Mouse (Mus musculus): ENCODE data around the gene Phf3. TPM values are rescaled to one million over a fixed set of nuclear protein-coding genes. Genes with fewer than 3 reads are reported as not detected.

Phf3 gene
- polyA plus RNA-seq, 1 experiment: 58.0 TPM

GRCm38 (mm10) chr1:30849955-30850354, 23.8 kb downstream of the Phf3 start:
- peak; percentile 21 for TF ChIP-seq GATA1 (IDR thresholded peaks at IDR 0.05; ENCODE audit: low read length)

- TF ChIP-seq GATA1 (IDR thresholded peaks at IDR 0.05; ENCODE audit: low read length): no peak
These were observed 26.0 kb downstream of the Phf3 start for GRCm38 (mm10) chr1:30847706-30848105.

GRCm38 (mm10) chr1:30839662-30840061, 34.1 kb downstream of the Phf3 start:
- TF ChIP-seq GATA1 (IDR thresholded peaks at IDR 0.05; ENCODE audit: low read length): no peak

GRCm38 (mm10) chr1:30835512-30835911, 38.2 kb downstream of the Phf3 start:
- TF ChIP-seq GATA1 (IDR thresholded peaks at IDR 0.05; ENCODE audit: low read length): no peak

GRCm38 (mm10) chr1:30832778-30833177, 40.9 kb downstream of the Phf3 start:
- no peak for TF ChIP-seq GATA1 (IDR thresholded peaks at IDR 0.05; ENCODE audit: low read length)

GRCm38 (mm10) chr1:30819414-30819813, 54.3 kb downstream of the Phf3 start:
- no peak for TF ChIP-seq GATA1 (IDR thresholded peaks at IDR 0.05; ENCODE audit: low read length)

GRCm38 (mm10) chr1:30815609-30816008, 58.1 kb downstream of the Phf3 start:
- no peak for TF ChIP-seq GATA1 (IDR thresholded peaks at IDR 0.05; ENCODE audit: low read length)

- no peak for TF ChIP-seq GATA1 (IDR thresholded peaks at IDR 0.05; ENCODE audit: low read length)
These were observed 58.7 kb downstream of the Phf3 start for GRCm38 (mm10) chr1:30814987-30815386.

- no peak for TF ChIP-seq GATA1 (IDR thresholded peaks at IDR 0.05; ENCODE audit: low read length)
These were observed 65.5 kb downstream of the Phf3 start for GRCm38 (mm10) chr1:30808101-30808699.

GRCm38 (mm10) chr1:30805688-30806285, 67.9 kb downstream of the Phf3 start:
- TF ChIP-seq GATA1 (IDR thresholded peaks at IDR 0.05; ENCODE audit: low read length): no peak

GRCm38 (mm10) chr1:30804919-30805318, 68.8 kb downstream of the Phf3 start:
- TF ChIP-seq GATA1 (IDR thresholded peaks at IDR 0.05; ENCODE audit: low read length): no peak

GRCm38 (mm10) chr1:30801911-30802310, 71.8 kb downstream of the Phf3 start:
- TF ChIP-seq GATA1 (IDR thresholded peaks at IDR 0.05; ENCODE audit: low read length): no peak

GRCm38 (mm10) chr1:30799277-30799834, 74.4 kb downstream of the Phf3 start:
- no peak for TF ChIP-seq GATA1 (IDR thresholded peaks at IDR 0.05; ENCODE audit: low read length)

GRCm38 (mm10) chr1:30794606-30795005, 79.1 kb downstream of the Phf3 start:
- no peak for TF ChIP-seq GATA1 (IDR thresholded peaks at IDR 0.05; ENCODE audit: low read length)

GRCm38 (mm10) chr1:30793357-30793883, 80.3 kb downstream of the Phf3 start:
- TF ChIP-seq GATA1 (IDR thresholded peaks at IDR 0.05; ENCODE audit: low read length): no peak

- no peak for TF ChIP-seq GATA1 (IDR thresholded peaks at IDR 0.05; ENCODE audit: low read length)
These were observed 80.8 kb downstream of the Phf3 start for GRCm38 (mm10) chr1:30792935-30793334.

- TF ChIP-seq GATA1 (IDR thresholded peaks at IDR 0.05; ENCODE audit: low read length): no peak
These were observed 83.5 kb downstream of the Phf3 start for GRCm38 (mm10) chr1:30790220-30790619.

All from G1E-ER4 (cell line).